Mouse (Mus musculus) neural tube, embryonic 12.5 days (tissue): Measurements from ENCODE around the gene Gas6. TPM values are rescaled to one million over a fixed set of nuclear protein-coding genes. Genes with fewer than 3 reads are reported as not detected.

Source experiments
- ATAC-seq: fragments of 200-750 bp; cut with Nextera tagmentation; 2 replicates; pipeline ENCODE4 v1.8.0; 2017; ENCODE audit warnings: low read depth, mild to moderate bottlenecking, moderate TSS enrichment, moderate library complexity; ENCODE audit not compliant: low FRiP score
- H3K27ac ChIP-seq: fragments of 300-500 bp; sonication (generic); 2 replicates; pipeline ENCODE4 v1.5.1; 2016
- H3K27me3 ChIP-seq: fragments of 300-500 bp; sonication (generic); replicated peaks from 2 replicates; pipeline ENCODE4 v1.6.1; 2016; ENCODE audit warnings: mild to moderate bottlenecking
- H3K36me3 ChIP-seq: fragments of 300-500 bp; sonication (generic); 2 replicates; pipeline ENCODE4 v1.6.1; 2016; ENCODE audit warnings: mild to moderate bottlenecking
- H3K4me1 ChIP-seq: fragments of 300-500 bp; sonication (generic); 2 replicates; pipeline ENCODE4 v1.6.1; 2016
- H3K4me2 ChIP-seq: fragments of 300-500 bp; sonication (generic); replicated peaks from 2 replicates; pipeline ENCODE4 v1.6.1; 2016; ENCODE audit warnings: mild to moderate bottlenecking
- H3K4me3 ChIP-seq: fragments of 300-500 bp; sonication (generic); 2 replicates; pipeline ENCODE4 v1.5.1; 2016
- H3K9ac ChIP-seq: fragments of 300-500 bp; sonication (generic); 2 replicates; pipeline ENCODE4 v1.6.1; 2016; ENCODE audit warnings: mild to moderate bottlenecking
- H3K9me3 ChIP-seq: fragments of 300-500 bp; sonication (generic); 2 replicates; pipeline ENCODE4 v1.6.1; 2016; ENCODE audit warnings: mild to moderate bottlenecking
- WGBS: fragments of 180-500 bp; shearing (Covaris S2); methylation state at CpG from one replicate; pipeline ENCODE4 v1.1.7; 2016; 5-methylcytosine and 5-hydroxymethylcytosine counted together
- polyA plus RNA-seq: library from polyadenylated mRNA; unstranded; fragments of >200 nt; fragmentation: Nextera tagmentation; extraction: Ambion mirVana; gene quantifications from 2 replicates; pipeline ENCODE4 v1.2.1, GENCODE M21; 2016

Gene Gas6
- polyA plus RNA-seq, 1 experiment from 2014 or later, result 18.4 TPM

DNA sequence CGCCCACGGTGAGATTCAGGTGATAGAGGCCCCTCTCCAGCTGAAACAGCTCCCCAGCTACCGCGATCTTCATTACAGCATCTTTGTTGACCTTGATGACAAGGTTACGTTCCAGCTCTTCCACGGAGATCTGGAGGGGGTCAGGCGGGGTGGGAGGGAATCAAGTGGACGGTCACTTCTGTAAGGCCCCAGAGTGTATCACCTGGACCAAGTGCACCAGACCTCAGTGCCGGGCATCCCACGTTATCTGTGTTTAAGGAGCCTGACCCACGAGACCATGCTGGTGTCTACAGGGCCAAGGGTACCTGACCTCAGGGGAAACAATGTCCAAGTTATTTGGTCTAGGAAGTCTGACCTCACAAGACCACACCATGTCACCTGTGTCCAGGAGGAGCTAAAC lies 22.8 kb downstream of the Gas6 start:
- Histone ChIP-seq H3K4me3 (no peak overlapping the region), H3K4me2 (no peak overlapping the region), H3K9ac (no peak overlapping the region), H3K27me3 (no peaks in the 10 kb centered on the region), H3K9me3 (no peaks in the 10 kb centered on the region), H3K27ac (no peak overlapping the region), H3K4me1 (no peaks in the 10 kb centered on the region), H3K36me3 (no peaks in the 10 kb centered on the region)
- ATAC-seq, result no peak
- 88% methylated on average over 11 of the region's 11 CpGs for WGBS

- no peak overlapping the region for H3K4me3 ChIP-seq
- H3K36me3 ChIP-seq, result no peaks in the 10 kb centered on the region
- H3K9ac ChIP-seq, result no peak overlapping the region
- H3K4me2 ChIP-seq, result no peak overlapping the region
- no peaks in the 10 kb centered on the region for H3K27me3 ChIP-seq
- no peaks in the 10 kb centered on the region for H3K9me3 ChIP-seq
- no peak overlapping the region for H3K27ac ChIP-seq
- ATAC-seq, result no peak
- 81% methylated on average over 9 of the region's 9 CpGs for WGBS
- no peaks in the 10 kb centered on the region for H3K4me1 ChIP-seq
Observed at GRCm38 (mm10) chr8:13468737-13469136, 25.6 kb downstream of the Gas6 start.

DNA sequence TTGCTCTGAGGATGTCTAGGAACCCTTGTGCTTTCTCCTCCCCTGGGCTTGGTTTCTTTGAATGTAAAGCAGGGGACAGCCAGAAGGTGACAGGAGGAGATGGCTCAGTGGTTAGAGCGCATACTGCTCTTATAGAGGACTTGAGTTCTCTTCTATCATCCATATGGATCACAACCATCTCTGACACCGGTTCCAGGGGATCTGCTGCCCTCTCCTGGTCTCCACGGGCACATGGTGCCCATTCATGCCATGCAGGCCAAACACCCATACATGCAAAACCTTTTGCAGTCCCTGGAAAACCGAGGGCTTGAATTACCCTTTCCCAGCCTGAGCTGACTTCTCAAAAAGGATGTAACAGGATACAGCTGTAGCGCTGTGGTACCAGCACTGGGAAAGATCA lies 27.3 kb downstream of the Gas6 start:
- Histone ChIP-seq H3K36me3 (no peaks in the 10 kb centered on the region), H3K4me1 (no peaks in the 10 kb centered on the region), H3K4me2 (no peak overlapping the region), H3K4me3 (no peak overlapping the region), H3K9me3 (no peaks in the 10 kb centered on the region), H3K27me3 (no peaks in the 10 kb centered on the region), H3K9ac (no peak overlapping the region), H3K27ac (no peak overlapping the region)
- 69% methylated on average over 5 of the region's 5 CpGs for WGBS
- no peak for ATAC-seq

GRCm38 (mm10) chr8:13465324-13465723 lies 29.0 kb downstream of the Gas6 start:
- no peaks in the 10 kb centered on the region for H3K27me3 ChIP-seq
- 74% methylated on average over 7 of the region's 7 CpGs for WGBS
- H3K27ac ChIP-seq, result no peak overlapping the region
- H3K4me3 ChIP-seq, result no peak overlapping the region
- H3K4me2 ChIP-seq, result no peak overlapping the region
- ATAC-seq, result no peak
- no peaks in the 10 kb centered on the region for H3K4me1 ChIP-seq
- H3K9me3 ChIP-seq, result no peaks in the 10 kb centered on the region
- H3K9ac ChIP-seq, result no peak overlapping the region
- no peaks in the 10 kb centered on the region for H3K36me3 ChIP-seq

DNA sequence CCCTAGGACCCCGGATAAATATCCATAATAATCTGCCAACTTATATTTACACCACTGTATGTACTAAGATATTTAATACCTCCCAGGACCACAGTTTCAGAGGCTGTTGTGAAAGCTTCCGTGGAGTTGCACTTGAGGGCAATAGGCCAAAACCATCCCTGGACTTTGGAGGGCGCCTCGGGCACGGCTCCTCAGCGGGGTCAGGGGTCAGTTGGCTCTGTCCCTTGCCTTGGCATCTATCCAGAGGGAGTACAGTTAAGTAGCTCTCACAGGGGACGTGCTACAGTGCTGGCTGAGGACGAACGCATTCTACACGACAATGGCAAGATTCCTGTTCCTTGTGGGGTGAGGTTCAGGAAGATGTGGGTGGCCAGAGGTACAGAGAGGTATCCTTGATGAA lies 31.9 kb downstream of the Gas6 start:
- no peaks in the 10 kb centered on the region for H3K27me3 ChIP-seq
- WGBS, result 84% methylated on average over 10 of the region's 10 CpGs

DNA sequence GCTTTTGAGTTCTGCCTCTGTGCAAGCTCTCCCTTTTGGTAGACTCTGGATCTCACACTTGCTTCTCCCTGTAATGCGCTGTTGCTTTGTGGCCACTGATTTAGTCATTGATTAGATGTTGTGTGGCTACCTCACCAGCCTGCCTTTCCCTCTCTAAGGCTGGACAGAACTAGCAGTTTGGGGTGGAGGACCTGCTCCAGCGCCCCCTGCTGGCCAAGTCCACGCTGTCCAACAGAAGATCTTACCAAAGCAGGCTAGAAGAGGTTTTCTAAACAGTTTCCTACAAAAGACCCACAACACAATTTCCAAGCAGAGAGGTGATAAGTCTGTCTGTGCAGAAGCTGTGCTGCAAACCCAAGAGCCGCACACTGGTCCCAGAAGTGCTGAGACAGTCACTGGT lies 32.4 kb downstream of the Gas6 start:
- Histone ChIP-seq H3K27me3 (no peaks in the 10 kb centered on the region), H3K9me3 (no peaks in the 10 kb centered on the region), H3K4me1 (no peaks in the 10 kb centered on the region), H3K27ac (no peak overlapping the region), H3K9ac (no peak overlapping the region), H3K4me3 (no peak overlapping the region), H3K36me3 (no peaks in the 10 kb centered on the region), H3K4me2 (no peak overlapping the region)
- no peak for ATAC-seq
- 39% methylated on average over 4 of the region's 4 CpGs for WGBS

More for the DNA sequence above, 31.9 kb downstream of the Gas6 start:
- Histone ChIP-seq H3K27ac (no peak overlapping the region), H3K4me2 (no peak overlapping the region), H3K9ac (no peak overlapping the region), H3K9me3 (no peaks in the 10 kb centered on the region), H3K4me1 (no peaks in the 10 kb centered on the region), H3K4me3 (no peak overlapping the region), H3K36me3 (no peaks in the 10 kb centered on the region)
- ATAC-seq, result no peak

DNA sequence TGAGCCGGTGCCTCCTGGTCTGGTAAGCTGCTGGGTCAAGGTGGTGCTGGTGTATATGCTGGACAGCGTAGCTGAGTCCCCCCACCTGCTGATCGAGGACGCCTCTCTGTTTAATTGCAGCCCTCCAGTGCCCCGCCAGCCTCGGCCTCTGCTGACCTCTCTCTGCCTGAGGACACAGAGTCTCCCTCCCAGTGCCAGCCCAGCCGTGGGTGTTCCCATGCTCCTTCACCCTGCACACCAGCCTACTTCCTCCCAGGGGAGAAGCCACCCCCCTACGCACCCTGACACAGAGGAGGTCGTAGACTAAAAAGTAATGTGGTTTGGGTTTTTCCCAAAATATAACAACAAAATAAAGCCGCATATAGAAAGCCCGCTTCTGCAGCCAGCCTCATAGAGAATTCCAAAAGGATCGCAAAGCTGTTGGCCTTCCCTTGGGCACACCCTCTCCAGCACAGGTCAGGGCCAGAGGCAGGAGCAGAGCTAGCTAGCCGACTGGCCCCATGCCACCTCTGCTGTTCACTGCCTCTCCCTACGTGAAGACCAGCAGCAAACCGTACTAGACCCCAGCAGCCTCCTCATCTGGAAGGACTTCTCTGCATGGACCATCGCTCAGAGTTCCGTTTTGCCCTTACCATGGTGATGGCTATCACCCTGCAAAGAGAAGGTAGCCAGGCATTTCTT lies 33.1 kb downstream of the Gas6 start:
- H3K4me1 ChIP-seq, result no peaks in the 10 kb centered on the region
- no peak overlapping the region for H3K27ac ChIP-seq
- no peaks in the 10 kb centered on the region for H3K36me3 ChIP-seq
- H3K4me2 ChIP-seq, result no peak overlapping the region
- H3K9me3 ChIP-seq, result no peaks in the 10 kb centered on the region
- H3K4me3 ChIP-seq, result no peak overlapping the region
- ATAC-seq, result no peak
- H3K27me3 ChIP-seq, result no peaks in the 10 kb centered on the region
- H3K9ac ChIP-seq, result 0 out of 2 replicates have a peak overlapping the region, but pooled peaks have one; percentile 13
- WGBS, result 78% methylated on average over 17 of the region's 17 CpGs

- no peaks in the 10 kb centered on the region for H3K9me3 ChIP-seq
- no peak overlapping the region for H3K4me2 ChIP-seq
- H3K9ac ChIP-seq, result no peak overlapping the region
- no peaks in the 10 kb centered on the region for H3K27me3 ChIP-seq
- no peaks in the 10 kb centered on the region for H3K36me3 ChIP-seq
- H3K27ac ChIP-seq, result no peak overlapping the region
- peaks cover 8% of the 10 kb centered on the region for H3K4me1 ChIP-seq
- H3K4me3 ChIP-seq, result no peak overlapping the region
- WGBS, result 98% methylated on average over 4 of the region's 4 CpGs
- ATAC-seq, result no peak
Observed at GRCm38 (mm10) chr8:13459431-13459830, 34.9 kb downstream of the Gas6 start.

DNA sequence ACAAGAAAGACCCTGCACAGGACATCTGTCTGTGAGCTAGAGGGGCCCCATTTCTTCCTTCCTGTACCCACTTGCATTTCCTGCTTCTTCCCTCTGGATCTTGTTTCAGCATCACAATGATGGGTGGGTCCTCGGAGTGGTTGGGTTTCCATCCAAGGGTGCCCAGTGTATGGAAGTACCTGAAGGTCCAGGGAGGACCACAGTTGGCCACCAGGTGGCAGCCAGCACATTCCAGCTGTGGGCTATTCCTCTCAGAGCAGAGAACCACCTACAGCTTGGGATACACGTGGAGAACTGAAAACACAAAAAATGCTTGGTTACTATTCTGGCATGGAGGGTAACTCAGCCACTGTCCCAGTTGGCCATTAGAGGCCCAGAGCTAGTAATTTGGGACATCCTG lies 39.0 kb downstream of the Gas6 start:
- Histone ChIP-seq H3K4me2 (no peak overlapping the region), H3K27me3 (no peaks in the 10 kb centered on the region), H3K4me1 (peaks cover 16% of the 10 kb centered on the region), H3K9ac (no peak overlapping the region), H3K36me3 (no peaks in the 10 kb centered on the region), H3K4me3 (no peak overlapping the region), H3K27ac (no peak overlapping the region), H3K9me3 (no peaks in the 10 kb centered on the region)
- WGBS, result 37% methylated on average over 2 of the region's 2 CpGs
- no peak for ATAC-seq

DNA sequence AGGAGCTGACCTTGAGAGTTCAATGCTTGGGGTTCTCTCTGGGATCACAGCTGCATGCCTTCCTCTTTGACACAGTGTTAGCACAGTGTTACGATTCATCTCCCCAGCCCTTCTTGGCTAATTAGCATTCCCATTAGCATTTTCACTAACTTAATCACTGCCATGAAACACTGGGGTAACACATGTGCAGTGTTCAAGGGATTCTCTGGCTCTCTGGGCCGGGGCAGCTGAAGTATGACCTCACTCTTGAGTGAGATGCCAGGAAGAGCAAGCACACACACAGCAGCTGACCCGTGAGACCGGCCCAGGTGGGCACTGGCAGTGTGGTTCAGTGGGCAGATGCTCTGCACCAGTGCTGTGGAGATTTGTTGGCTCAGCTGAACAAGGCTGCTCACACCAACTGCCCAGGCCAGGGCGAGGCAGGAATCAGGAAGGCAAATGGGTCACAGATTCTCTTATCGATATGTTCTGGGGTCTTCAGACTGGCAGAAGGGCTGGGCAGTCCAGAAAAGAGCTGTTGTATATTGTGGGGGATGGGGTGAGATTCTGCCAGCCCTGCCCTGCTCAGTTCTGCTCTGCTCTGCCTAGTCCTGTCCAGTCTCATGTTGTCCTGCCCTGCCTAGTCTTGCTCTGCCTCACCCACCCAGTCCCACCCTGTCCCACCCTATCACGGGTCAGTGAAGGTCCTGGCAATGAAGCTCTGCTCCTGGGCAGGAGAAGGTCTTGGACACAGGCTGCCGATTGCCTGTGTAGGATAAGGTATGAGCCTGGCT lies 39.8 kb downstream of the Gas6 start:
- peak; percentile 88 for ATAC-seq
- no peaks in the 10 kb centered on the region for H3K36me3 ChIP-seq
- peaks cover 16% of the 10 kb centered on the region for H3K4me1 ChIP-seq
- no peaks in the 10 kb centered on the region for H3K27me3 ChIP-seq
- no peak overlapping the region for H3K4me3 ChIP-seq
- no peak overlapping the region for H3K4me2 ChIP-seq
- no peak overlapping the region for H3K9ac ChIP-seq
- H3K27ac ChIP-seq, result no peak overlapping the region
- no peaks in the 10 kb centered on the region for H3K9me3 ChIP-seq
- 53% methylated on average over 8 of the region's 8 CpGs for WGBS

GRCm38 (mm10) chr8:13451747-13452277 lies 42.5 kb downstream of the Gas6 start:
- Histone ChIP-seq H3K9me3 (no peaks in the 10 kb centered on the region), H3K4me2 (no peak overlapping the region), H3K36me3 (no peaks in the 10 kb centered on the region), H3K4me1 (peaks cover 16% of the 10 kb centered on the region), H3K4me3 (no peak overlapping the region), H3K9ac (no peak overlapping the region), H3K27me3 (no peaks in the 10 kb centered on the region), H3K27ac (no peak overlapping the region)
- 73% methylated on average over 6 of the region's 6 CpGs for WGBS
- no peak for ATAC-seq

DNA sequence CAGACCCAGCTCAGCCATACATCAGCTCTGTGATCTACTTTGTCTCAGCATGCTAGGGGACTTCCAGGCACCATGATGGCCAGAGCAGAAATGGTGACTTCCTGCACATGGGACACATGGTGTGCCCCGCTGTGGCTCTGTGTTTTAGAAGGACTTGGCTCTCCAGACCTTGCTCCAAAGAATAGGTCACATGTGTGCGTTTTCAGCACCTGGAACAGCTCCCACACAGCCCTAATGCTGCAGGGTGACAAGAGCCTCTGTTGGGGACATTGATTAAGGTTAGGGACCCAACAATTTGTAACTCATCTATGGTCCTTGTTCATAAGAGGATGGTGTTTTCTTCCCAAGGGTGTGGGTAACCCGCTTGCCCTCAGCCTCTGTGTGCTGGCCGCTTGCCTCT lies 46.1 kb downstream of the Gas6 start:
- no peak overlapping the region for H3K27ac ChIP-seq
- no peaks in the 10 kb centered on the region for H3K27me3 ChIP-seq
- WGBS, result 63% methylated on average over 4 of the region's 4 CpGs
- ATAC-seq, result no peak
- no peaks in the 10 kb centered on the region for H3K9me3 ChIP-seq
- H3K4me3 ChIP-seq, result no peak overlapping the region
- H3K4me1 ChIP-seq, result no peaks in the 10 kb centered on the region
- H3K9ac ChIP-seq, result no peak overlapping the region
- H3K36me3 ChIP-seq, result no peaks in the 10 kb centered on the region
- H3K4me2 ChIP-seq, result no peak overlapping the region
